Mouse (Mus musculus) neural tube, embryonic 11.5 days (tissue): ENCODE measurements around the gene Gmds. TPM values are rescaled to one million over a fixed set of nuclear protein-coding genes. Genes with fewer than 3 reads are reported as not detected.

ENCODE experiments used
- ATAC-seq: fragments of 200-750 bp; cut with Nextera tagmentation; 2 replicates; pipeline ENCODE4 v1.8.0; 2017; ENCODE audit warnings: moderate number of reproducible peaks, mild to moderate bottlenecking, moderate TSS enrichment, moderate library complexity; ENCODE audit not compliant: insufficient read depth, low FRiP score, low TSS enrichment
- DNase-seq: peaks from one replicate; pipeline ENCODE4 v3.0.0-alpha.2; 2015; ENCODE audit warnings: low spot score
- H3K27ac ChIP-seq: fragments of 300-500 bp; sonication (generic); 2 replicates; pipeline ENCODE4 v1.5.1; 2014; ENCODE audit warnings: low read depth, mild to moderate bottlenecking, low read length
- H3K27me3 ChIP-seq: fragments of 300-500 bp; sonication (generic); 2 replicates; pipeline ENCODE4 v1.6.1; 2014; ENCODE audit warnings: mild to moderate bottlenecking, low read length, mixed read lengths; ENCODE audit not compliant: control insufficient read depth, insufficient read depth
- H3K36me3 ChIP-seq: fragments of 300-500 bp; sonication (generic); 2 replicates; pipeline ENCODE4 v1.6.1; 2014; ENCODE audit warnings: mild to moderate bottlenecking, low read length, moderate library complexity, mixed read lengths; ENCODE audit not compliant: control insufficient read depth, insufficient read depth
- H3K4me1 ChIP-seq: fragments of 300-500 bp; sonication (generic); 2 replicates; pipeline ENCODE4 v1.6.1; 2014; ENCODE audit warnings: low read length, mixed read lengths; ENCODE audit not compliant: control insufficient read depth, insufficient read depth
- H3K4me2 ChIP-seq: fragments of 300-500 bp; sonication (generic); 2 replicates; pipeline ENCODE4 v1.6.1; 2014; ENCODE audit warnings: low read depth, mild to moderate bottlenecking, moderate library complexity
- H3K4me3 ChIP-seq: fragments of 300-500 bp; sonication (generic); 2 replicates; pipeline ENCODE4 v1.5.1; 2014; ENCODE audit warnings: low read depth, low read length
- H3K9ac ChIP-seq: fragments of 300-500 bp; sonication (generic); 2 replicates; pipeline ENCODE4 v1.6.1; 2014; ENCODE audit warnings: mild to moderate bottlenecking, low read length
- H3K9me3 ChIP-seq: fragments of 300-500 bp; sonication (generic); 2 replicates; pipeline ENCODE4 v1.6.1; 2016; ENCODE audit warnings: low read length; ENCODE audit not compliant: control insufficient read depth
- WGBS: fragments of 180-500 bp; shearing (Covaris S2); extraction: QIAGEN DNeasy Blood & Tissue Kit; methylation state at CpG from one replicate; pipeline ENCODE4 v1.1.7; 2014; 5-methylcytosine and 5-hydroxymethylcytosine counted together
- polyA plus RNA-seq: library from polyadenylated mRNA; unstranded; fragments of >200 nt; fragmentation: Nextera tagmentation; extraction: Ambion mirVana; gene quantifications from 2 replicates; pipeline ENCODE4 v1.2.1, GENCODE M21; 2014

The Gmds gene
- polyA plus RNA-seq, 1 experiment from 2014 or later = 27.5 TPM

GRCm38 (mm10) chr13:32337735-32338512 lies 616 bp downstream of the Gmds start:
- H3K4me2 ChIP-seq = peak overlapping the region; percentile 91
- ATAC-seq (no peak; the same call in 1 of the 2 replicates), DNase-seq (peak; percentile 10)
- 5% methylated on average over 31 of the region's 32 CpGs for WGBS
- H3K4me3 ChIP-seq = peak overlapping the region; percentile 58
- H3K27me3 ChIP-seq = no peaks in the 10 kb centered on the region
- peak overlapping the region; percentile 68 for H3K9ac ChIP-seq
- H3K36me3 ChIP-seq = no peaks in the 10 kb centered on the region
- no peak overlapping the region for H3K27ac ChIP-seq
- no peaks in the 10 kb centered on the region for H3K9me3 ChIP-seq
- H3K4me1 ChIP-seq = no peaks in the 10 kb centered on the region

DNA sequence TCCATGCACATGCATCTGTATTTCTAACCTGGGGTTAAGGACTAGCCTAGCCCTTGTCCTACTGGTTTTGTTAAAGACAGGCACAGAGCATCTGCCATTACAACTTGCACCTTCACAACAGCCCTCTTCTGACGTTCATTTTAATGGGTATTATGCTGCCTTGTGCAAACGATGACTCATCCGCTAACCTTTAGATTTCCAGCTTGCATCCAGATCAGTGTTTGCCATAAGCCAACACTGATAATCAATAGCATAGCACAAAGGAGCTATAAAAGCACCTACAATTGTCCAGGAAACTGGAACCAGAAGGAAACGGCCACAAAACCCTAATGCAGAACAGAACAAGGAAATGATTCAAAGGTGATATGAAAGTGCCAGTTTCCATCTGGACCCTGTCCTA lies 20.2 kb downstream of the Gmds start:
- WGBS = 80% methylated on average over 4 of the region's 4 CpGs
- no peaks in the 10 kb centered on the region for H3K4me1 ChIP-seq

GRCm38 (mm10) chr13:32317354-32317753 lies 21.2 kb downstream of the Gmds start:
- 93% methylated on average over 3 of the region's 3 CpGs for WGBS
- Histone ChIP-seq H3K27me3 (no peaks in the 10 kb centered on the region), H3K27ac (no peak overlapping the region), H3K4me1 (no peaks in the 10 kb centered on the region), H3K4me3 (no peak overlapping the region), H3K9ac (no peak overlapping the region), H3K36me3 (no peaks in the 10 kb centered on the region), H3K9me3 (no peaks in the 10 kb centered on the region), H3K4me2 (no peak overlapping the region)
- no peak for DNase-seq
- no peak for ATAC-seq

More for the DNA sequence above, 20.2 kb downstream of the Gmds start:
- no peak for DNase-seq
- no peaks in the 10 kb centered on the region for H3K27me3 ChIP-seq
- no peak overlapping the region for H3K27ac ChIP-seq
- ATAC-seq = no peak
- H3K4me2 ChIP-seq = no peak overlapping the region
- H3K9me3 ChIP-seq = no peaks in the 10 kb centered on the region
- no peak overlapping the region for H3K4me3 ChIP-seq
- no peak overlapping the region for H3K9ac ChIP-seq
- H3K36me3 ChIP-seq = no peaks in the 10 kb centered on the region

DNA sequence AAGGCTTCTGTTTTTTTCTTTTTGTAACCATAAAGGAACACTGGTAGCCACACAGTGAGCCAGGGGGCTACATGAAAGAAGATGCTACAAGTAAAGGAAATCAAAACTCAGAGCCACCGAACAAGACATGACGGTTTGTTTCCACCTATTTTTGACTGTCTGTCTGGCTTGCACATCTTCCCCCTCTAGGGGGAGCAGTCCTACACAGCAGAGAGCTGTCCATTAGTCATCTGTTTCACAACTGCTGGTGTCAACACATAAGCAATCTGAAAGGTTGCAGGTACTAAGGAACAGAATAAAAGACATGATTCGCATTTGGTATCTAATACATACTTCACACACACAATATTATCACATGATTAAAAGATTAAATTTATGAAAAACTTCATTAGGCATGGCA lies 25.9 kb downstream of the Gmds start:
- Histone ChIP-seq H3K4me2 (no peak overlapping the region), H3K27me3 (no peaks in the 10 kb centered on the region), H3K36me3 (no peaks in the 10 kb centered on the region), H3K4me1 (no peaks in the 10 kb centered on the region), H3K9me3 (no peaks in the 10 kb centered on the region), H3K4me3 (no peak overlapping the region), H3K9ac (no peak overlapping the region), H3K27ac (no peak overlapping the region)
- ATAC-seq = no peak; the same call in 1 of the 2 replicates
- WGBS = 74% methylated on average over 3 of the region's 3 CpGs
- DNase-seq = peak; percentile 12

DNA sequence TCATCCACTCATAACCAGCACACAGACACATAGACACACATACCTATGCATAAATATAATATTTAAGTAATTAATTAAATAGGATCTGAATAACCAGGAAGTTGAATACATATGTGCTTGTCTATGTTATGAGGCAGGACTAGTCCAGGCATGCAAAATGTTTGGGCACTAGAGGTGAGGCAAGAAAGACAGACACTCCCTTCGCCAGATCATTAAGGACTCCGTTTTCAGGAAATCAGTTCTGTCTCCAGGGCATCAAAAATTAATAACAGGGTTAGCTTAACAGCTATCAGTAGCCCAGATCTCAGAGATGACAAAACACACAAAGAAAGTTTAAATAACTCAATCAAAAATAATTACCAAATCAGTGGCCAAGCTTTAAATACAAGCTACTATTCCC lies 27.1 kb downstream of the Gmds start:
- no peaks in the 10 kb centered on the region for H3K27me3 ChIP-seq
- H3K27ac ChIP-seq = no peak overlapping the region
- H3K4me1 ChIP-seq = no peaks in the 10 kb centered on the region
- ATAC-seq = no peak
- H3K36me3 ChIP-seq = no peaks in the 10 kb centered on the region
- H3K4me2 ChIP-seq = no peak overlapping the region
- H3K9me3 ChIP-seq = no peaks in the 10 kb centered on the region
- DNase-seq = no peak
- 86% methylated on average over 2 of the region's 2 CpGs for WGBS
- no peak overlapping the region for H3K9ac ChIP-seq
- H3K4me3 ChIP-seq = no peak overlapping the region

GRCm38 (mm10) chr13:32298456-32298855 lies 40.1 kb downstream of the Gmds start:
- WGBS = 7% methylated on average over 1 of the region's 1 CpGs
- no peaks in the 10 kb centered on the region for H3K4me1 ChIP-seq

GRCm38 (mm10) chr13:32297398-32297797 lies 41.1 kb downstream of the Gmds start:
- no peak; the same call in 1 of the 2 replicates for ATAC-seq
- Histone ChIP-seq H3K27me3 (no peaks in the 10 kb centered on the region), H3K9ac (no peak overlapping the region), H3K4me3 (no peak overlapping the region), H3K4me1 (no peaks in the 10 kb centered on the region), H3K36me3 (no peaks in the 10 kb centered on the region), H3K4me2 (no peak overlapping the region), H3K9me3 (no peaks in the 10 kb centered on the region), H3K27ac (no peak overlapping the region)
- DNase-seq = peak; percentile 30
- 51% methylated on average over 5 of the region's 5 CpGs for WGBS

More at GRCm38 (mm10) chr13:32298456-32298855, 40.1 kb downstream of the Gmds start:
- Histone ChIP-seq H3K9me3 (no peaks in the 10 kb centered on the region), H3K4me2 (no peak overlapping the region), H3K36me3 (no peaks in the 10 kb centered on the region), H3K4me3 (no peak overlapping the region), H3K9ac (no peak overlapping the region), H3K27ac (no peak overlapping the region), H3K27me3 (no peaks in the 10 kb centered on the region)
- ATAC-seq (no peak), DNase-seq (no peak)

- Histone ChIP-seq H3K36me3 (no peaks in the 10 kb centered on the region), H3K9me3 (no peaks in the 10 kb centered on the region), H3K9ac (no peak overlapping the region), H3K4me2 (no peak overlapping the region), H3K27ac (no peak overlapping the region), H3K27me3 (no peaks in the 10 kb centered on the region), H3K4me1 (no peaks in the 10 kb centered on the region), H3K4me3 (no peak overlapping the region)
- DNase-seq (no peak), ATAC-seq (no peak)
- WGBS = 76% methylated on average over 3 of the region's 3 CpGs
Observed at GRCm38 (mm10) chr13:32294416-32295195, 43.9 kb downstream of the Gmds start.
